Mouse (Mus musculus) forebrain, embryonic 15.5 days (tissue): ENCODE measurements around the gene Gm5294. TPM values are rescaled to one million over a fixed set of nuclear protein-coding genes. Genes with fewer than 3 reads are reported as not detected.

Experiments
- ATAC-seq: fragments of 200-750 bp; cut with Nextera tagmentation; replicated peaks from 2 replicates; pipeline ENCODE4 v1.8.0; 2017; ENCODE audit warnings: mild to moderate bottlenecking, moderate TSS enrichment, moderate library complexity
- H3K27ac ChIP-seq: fragments of 300-500 bp; sonication (generic); replicated peaks from 2 replicates; pipeline ENCODE4 v1.5.1; 2015; ENCODE audit warnings: mild to moderate bottlenecking, inconsistent platforms
- H3K27me3 ChIP-seq: fragments of 300-500 bp; sonication (generic); 2 replicates; pipeline ENCODE4 v1.6.1; 2015; ENCODE audit warnings: inconsistent platforms
- H3K36me3 ChIP-seq: fragments of 300-500 bp; sonication (generic); 2 replicates; pipeline ENCODE4 v1.6.1; 2015; ENCODE audit warnings: mild to moderate bottlenecking, inconsistent platforms
- H3K4me1 ChIP-seq: fragments of 300-500 bp; sonication (generic); 2 replicates; pipeline ENCODE4 v1.6.1; 2015; ENCODE audit warnings: inconsistent platforms
- H3K4me2 ChIP-seq: fragments of 300-500 bp; sonication (generic); replicated peaks from 2 replicates; pipeline ENCODE4 v1.6.1; 2015; ENCODE audit warnings: mild to moderate bottlenecking, inconsistent platforms
- H3K4me3 ChIP-seq: fragments of 300-500 bp; sonication (generic); 2 replicates; pipeline ENCODE4 v1.5.1; 2015; ENCODE audit warnings: mild to moderate bottlenecking, inconsistent platforms
- H3K9ac ChIP-seq: fragments of 300-500 bp; sonication (generic); replicated peaks from 2 replicates; pipeline ENCODE4 v1.6.1; 2015; ENCODE audit warnings: mild to moderate bottlenecking, inconsistent platforms
- H3K9me3 ChIP-seq: fragments of 300-500 bp; sonication (generic); 2 replicates; pipeline ENCODE4 v1.6.1; 2016; ENCODE audit warnings: inconsistent platforms
- WGBS: fragments of 180-500 bp; shearing (Covaris S2); methylation state at CpG from one replicate; pipeline ENCODE4 v1.1.7; 2015; ENCODE audit warnings: mixed read lengths; 5-methylcytosine and 5-hydroxymethylcytosine counted together
- polyA plus RNA-seq: library from polyadenylated mRNA; unstranded; fragments of >200 nt; fragmentation: Nextera tagmentation; extraction: Ambion mirVana; gene quantifications from 2 replicates; pipeline ENCODE4 v1.2.1, GENCODE M21; 2015

Gm5294 gene
- not detected in 2 replicates for polyA plus RNA-seq

DNA sequence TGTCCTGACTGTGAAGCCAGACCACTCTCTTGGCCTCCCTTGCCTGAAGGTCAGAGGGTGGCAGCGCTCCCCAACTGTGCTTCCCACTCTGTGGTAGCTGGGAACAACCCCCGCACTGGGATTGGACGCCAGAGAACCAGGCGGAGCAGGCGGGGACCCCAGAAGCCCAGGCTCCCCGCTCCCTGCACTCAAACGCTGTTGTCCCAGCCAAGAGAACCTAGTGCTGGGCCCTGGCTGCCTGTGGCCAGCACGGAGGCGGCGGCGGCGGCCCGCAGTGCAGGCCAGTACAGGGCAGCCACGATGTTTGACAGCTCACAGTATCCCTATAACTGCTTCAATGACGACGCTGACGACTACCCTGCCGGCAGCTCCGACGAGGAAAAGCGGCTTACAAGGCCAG is at the start of gene Gm5294:
Gm5294 (plus strand) TSS at position 301 of the 400 bp plus-strand sequence.
- 9% methylated on average over 21 of the region's 21 CpGs for WGBS
- Histone ChIP-seq H3K4me3 (peak within 1 kb of the TSS; percentile 25), H3K4me2 (peak within 1 kb of the TSS; percentile 37), H3K9me3 (no peaks in the 10 kb centered on the region), H3K27ac (no peak within 1 kb of the TSS), H3K36me3 (no peaks in the 10 kb centered on the region), H3K9ac (0 out of 2 replicates have a peak within 1 kb of the TSS, but pooled peaks have one; percentile 2), H3K27me3 (peaks cover 46% of the 10 kb centered on the region), H3K4me1 (peaks cover 8% of the 10 kb centered on the region)
- ATAC-seq = no peak

DNA sequence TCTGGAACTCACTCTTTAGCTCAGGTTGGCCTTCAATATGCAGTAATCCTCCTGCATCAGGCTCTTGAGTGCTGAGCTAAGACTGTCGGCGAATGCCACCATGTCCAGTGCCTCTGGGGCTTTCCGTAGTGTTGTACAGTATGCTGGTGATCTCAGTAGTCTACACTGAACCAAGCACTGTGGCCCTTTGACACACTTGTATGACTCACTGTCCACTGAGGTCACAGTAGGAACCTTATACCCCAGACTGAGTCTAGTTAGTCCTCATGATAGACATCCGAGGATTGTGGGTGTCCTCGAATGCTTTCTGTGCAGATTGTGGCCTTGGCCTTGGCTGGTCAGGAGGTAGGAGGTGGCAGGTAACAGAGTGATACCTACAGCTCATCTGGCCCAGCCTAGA is 44.8 kb upstream of the Gm5294 start:
- no peaks in the 10 kb centered on the region for H3K27me3 ChIP-seq
- no peaks in the 10 kb centered on the region for H3K9me3 ChIP-seq
- ATAC-seq = no peak
- H3K4me1 ChIP-seq = peaks cover 16% of the 10 kb centered on the region
- 93% methylated on average over 5 of the region's 5 CpGs for WGBS
- H3K9ac ChIP-seq = no peak overlapping the region
- H3K36me3 ChIP-seq = peaks cover 38% of the 10 kb centered on the region
- H3K4me3 ChIP-seq = no peak overlapping the region
- no peak overlapping the region for H3K4me2 ChIP-seq
- H3K27ac ChIP-seq = no peak overlapping the region

DNA sequence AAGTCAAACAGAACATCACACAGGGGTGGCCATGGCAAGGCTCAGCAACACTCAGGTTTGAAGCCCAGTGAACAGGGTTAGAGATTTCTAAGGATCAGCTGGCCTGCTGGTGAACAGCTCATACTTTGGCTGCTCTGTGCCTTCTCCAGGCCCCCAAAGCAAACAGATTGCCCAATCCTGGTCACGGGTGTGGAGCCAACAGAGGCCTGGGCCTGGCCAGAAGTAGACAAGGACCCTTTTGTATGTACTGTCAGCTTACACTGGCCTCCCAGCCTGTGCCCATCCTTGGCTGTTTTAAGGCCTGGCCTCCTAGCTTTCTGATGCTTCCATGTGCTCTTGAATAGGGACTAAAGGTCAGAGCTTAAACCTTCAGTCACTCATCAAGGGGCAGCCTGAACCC is 43.5 kb upstream of the Gm5294 start:
- 61% methylated on average over 1 of the region's 1 CpGs for WGBS

DNA sequence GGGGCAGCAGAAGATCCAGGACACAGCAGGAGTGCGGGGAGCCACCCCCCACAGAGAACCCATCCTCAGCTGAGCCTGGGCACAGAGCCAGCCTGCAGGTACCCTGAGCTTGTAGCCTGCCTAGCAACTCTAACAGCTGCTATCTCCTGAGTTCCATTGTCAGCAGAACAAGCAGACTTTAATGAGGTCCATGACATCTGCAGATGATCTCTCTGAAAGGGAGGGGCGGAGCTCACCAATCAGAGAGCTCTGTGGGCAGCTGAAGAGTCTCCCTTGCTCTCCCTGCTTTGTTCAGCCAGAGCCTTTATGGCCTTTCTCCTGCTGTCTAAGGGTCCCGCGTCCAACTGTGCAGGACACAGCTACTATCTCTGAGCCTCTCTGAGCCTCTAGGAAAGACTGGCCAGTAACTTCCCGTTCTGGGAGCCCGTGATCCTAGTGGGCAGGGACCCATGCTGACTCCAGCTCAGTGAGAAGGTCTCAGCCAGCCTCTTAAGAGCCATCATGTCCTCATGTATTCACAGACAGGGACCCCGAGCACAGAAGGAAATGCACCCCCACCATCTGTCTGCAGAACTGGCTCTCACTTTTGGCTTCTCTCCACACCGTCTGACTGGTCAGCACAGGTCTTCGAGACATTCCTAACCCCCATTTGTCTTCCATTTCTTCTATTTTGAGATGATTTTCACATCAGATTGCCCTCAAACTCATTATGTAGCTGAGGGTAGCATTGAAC is 41.0 kb upstream of the Gm5294 start:
- peak overlapping the region; percentile 79 for H3K27ac ChIP-seq
- no peak overlapping the region for H3K4me2 ChIP-seq
- H3K27me3 ChIP-seq = no peaks in the 10 kb centered on the region
- peak; percentile 60 for ATAC-seq
- 48% methylated on average over 9 of the region's 9 CpGs for WGBS
- no peak overlapping the region for H3K4me3 ChIP-seq
- H3K36me3 ChIP-seq = peaks cover 18% of the 10 kb centered on the region; the same call in 1 of the 2 replicates
- no peaks in the 10 kb centered on the region for H3K9me3 ChIP-seq
- peaks cover 25% of the 10 kb centered on the region for H3K4me1 ChIP-seq
- H3K9ac ChIP-seq = no peak overlapping the region

More for the DNA sequence above, 43.5 kb upstream of the Gm5294 start:
- Histone ChIP-seq H3K4me3 (no peak overlapping the region), H3K27ac (no peak overlapping the region), H3K9ac (no peak overlapping the region), H3K27me3 (no peaks in the 10 kb centered on the region), H3K36me3 (peaks cover 32% of the 10 kb centered on the region), H3K9me3 (no peaks in the 10 kb centered on the region), H3K4me1 (peaks cover 16% of the 10 kb centered on the region), H3K4me2 (no peak overlapping the region)
- no peak for ATAC-seq

DNA sequence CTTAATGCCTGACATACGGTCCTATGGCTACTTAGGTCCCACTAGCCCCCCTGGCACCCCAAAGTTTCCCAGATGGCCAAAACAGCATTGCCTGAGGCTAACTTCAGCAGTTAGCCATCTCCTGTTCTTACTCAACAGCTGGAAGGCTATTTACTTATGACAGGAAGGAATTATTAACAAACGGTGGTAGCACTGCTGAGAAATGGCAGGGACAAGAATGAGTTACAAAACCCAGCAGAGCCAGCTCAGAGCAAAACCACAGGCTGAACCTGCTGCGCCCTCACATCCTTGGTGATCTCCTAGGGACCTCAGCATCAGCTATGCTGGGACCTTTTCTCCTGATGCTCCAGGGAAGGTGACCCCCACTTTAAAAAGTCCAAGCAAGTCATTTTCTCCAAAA is 40.2 kb upstream of the Gm5294 start:
- Histone ChIP-seq H3K9ac (no peak overlapping the region), H3K4me1 (peaks cover 25% of the 10 kb centered on the region), H3K9me3 (no peaks in the 10 kb centered on the region), H3K4me3 (no peak overlapping the region), H3K27ac (peak overlapping the region; percentile 79; the same call in 1 of the 2 replicates), H3K36me3 (peaks cover 18% of the 10 kb centered on the region; the same call in 1 of the 2 replicates), H3K27me3 (no peaks in the 10 kb centered on the region), H3K4me2 (no peak overlapping the region)
- WGBS = 89% methylated on average over 3 of the region's 3 CpGs
- ATAC-seq = no peak

DNA sequence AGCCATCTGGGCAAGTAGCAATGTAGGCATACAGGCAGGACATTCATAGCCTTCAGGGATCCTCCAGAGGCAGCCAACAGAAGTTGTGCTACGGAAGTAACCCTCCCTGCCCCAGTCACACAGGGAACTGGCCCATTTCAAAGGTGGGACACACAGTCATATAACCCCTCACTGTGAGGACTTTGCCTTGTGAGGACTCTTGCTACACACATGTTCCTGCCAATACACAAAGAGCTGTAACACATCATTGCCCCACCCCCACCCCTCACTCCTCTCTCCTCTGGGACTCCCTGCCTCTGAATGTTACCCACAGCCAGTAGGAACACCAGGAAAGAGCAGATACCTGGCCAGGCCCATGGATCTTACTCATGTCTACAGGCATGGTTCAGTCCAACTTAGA is 37.2 kb upstream of the Gm5294 start:
- WGBS = 100% methylated on average over 1 of the region's 1 CpGs
- no peaks in the 10 kb centered on the region for H3K9me3 ChIP-seq
- peaks cover 8% of the 10 kb centered on the region; the same call in 1 of the 2 replicates for H3K36me3 ChIP-seq
- H3K4me1 ChIP-seq = peaks cover 25% of the 10 kb centered on the region
- no peak overlapping the region for H3K9ac ChIP-seq
- no peaks in the 10 kb centered on the region for H3K27me3 ChIP-seq
- peak overlapping the region; percentile 53 for H3K27ac ChIP-seq
- H3K4me3 ChIP-seq = no peak overlapping the region
- no peak for ATAC-seq
- H3K4me2 ChIP-seq = no peak overlapping the region

DNA sequence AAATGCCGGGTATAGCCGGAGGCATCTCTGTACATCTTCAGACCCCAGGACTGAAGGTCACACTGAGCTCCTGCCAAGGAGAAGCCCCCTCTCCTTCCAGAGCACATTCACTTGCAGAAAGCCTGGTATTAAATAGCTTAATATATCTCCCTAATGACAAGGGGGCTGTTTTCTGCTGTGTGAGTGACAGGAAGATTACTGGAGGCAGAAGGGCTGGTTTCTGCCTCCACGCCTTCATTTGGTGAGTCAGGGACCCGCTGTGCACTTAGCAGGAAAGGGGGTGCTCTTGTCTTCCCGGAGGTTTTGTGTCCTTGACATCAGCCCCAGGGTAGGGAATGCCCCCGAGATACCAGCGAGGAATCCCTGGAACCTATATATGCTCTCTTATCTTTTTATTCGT is 36.7 kb upstream of the Gm5294 start:
- WGBS = 74% methylated on average over 8 of the region's 8 CpGs
- peak overlapping the region; percentile 53 for H3K27ac ChIP-seq
- 0 out of 2 replicates have a peak, but pooled peaks have one; percentile 11 for ATAC-seq
- H3K4me3 ChIP-seq = no peak overlapping the region
- no peaks in the 10 kb centered on the region for H3K27me3 ChIP-seq
- no peak overlapping the region for H3K4me2 ChIP-seq
- H3K9ac ChIP-seq = no peak overlapping the region
- peaks cover 8% of the 10 kb centered on the region; the same call in 1 of the 2 replicates for H3K36me3 ChIP-seq
- peaks cover 27% of the 10 kb centered on the region for H3K4me1 ChIP-seq
- no peaks in the 10 kb centered on the region for H3K9me3 ChIP-seq

DNA sequence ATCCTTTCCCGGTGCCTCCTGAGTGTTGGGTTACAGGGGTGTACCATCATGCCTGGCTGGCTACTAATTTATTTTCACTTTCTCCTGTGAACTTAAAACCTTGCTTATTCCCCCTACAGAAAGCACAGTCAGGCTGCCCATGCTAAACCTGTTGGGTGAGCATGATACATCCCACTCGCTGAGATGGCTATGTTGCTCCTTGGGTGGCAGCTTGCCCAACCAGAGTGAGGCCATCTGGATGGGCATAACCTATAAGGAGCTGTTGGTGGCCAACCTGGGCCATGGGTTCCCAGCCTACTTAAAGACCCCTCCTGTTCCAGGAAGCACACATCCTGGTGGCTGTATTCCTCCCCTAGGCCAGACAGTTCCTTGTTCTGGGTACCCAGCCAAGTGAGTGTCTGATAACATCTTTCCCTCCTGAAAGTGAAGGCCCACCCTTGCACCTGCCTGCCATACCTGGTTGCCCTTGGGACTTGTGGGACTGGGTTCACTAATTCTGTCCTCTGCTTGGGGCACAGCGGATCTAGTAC is 33.8 kb upstream of the Gm5294 start:
- no peak overlapping the region for H3K4me2 ChIP-seq
- WGBS = 95% methylated on average over 3 of the region's 3 CpGs
- no peak overlapping the region for H3K27ac ChIP-seq
- H3K4me3 ChIP-seq = no peak overlapping the region
- H3K36me3 ChIP-seq = peaks cover 8% of the 10 kb centered on the region; the same call in 1 of the 2 replicates
- H3K27me3 ChIP-seq = no peaks in the 10 kb centered on the region
- no peaks in the 10 kb centered on the region for H3K9me3 ChIP-seq
- H3K9ac ChIP-seq = no peak overlapping the region
- H3K4me1 ChIP-seq = peaks cover 19% of the 10 kb centered on the region; the same call in 1 of the 2 replicates
- no peak for ATAC-seq

DNA sequence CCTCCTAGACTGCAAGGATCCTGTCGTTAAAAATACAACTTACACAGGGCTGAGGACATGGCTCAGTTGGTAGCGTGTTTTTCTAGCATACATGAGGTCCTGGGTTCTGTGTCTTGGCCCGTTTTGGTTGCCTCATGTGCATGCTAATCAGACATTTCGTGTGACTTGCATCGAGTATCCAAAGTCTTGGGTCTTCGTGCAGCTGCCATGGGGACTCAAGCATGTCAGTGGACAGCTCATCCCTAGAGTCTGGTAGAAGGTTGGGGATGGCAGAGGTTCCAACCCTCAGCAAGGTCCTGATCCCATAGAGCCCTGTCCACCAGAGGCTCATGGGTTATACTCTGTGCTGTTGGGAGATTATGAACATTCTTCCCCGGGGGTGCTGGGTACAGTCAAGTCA is 32.2 kb upstream of the Gm5294 start:
- Histone ChIP-seq H3K36me3 (peaks cover 15% of the 10 kb centered on the region; the same call in 1 of the 2 replicates), H3K4me2 (no peak overlapping the region), H3K4me1 (peaks cover 14% of the 10 kb centered on the region; the same call in 1 of the 2 replicates), H3K27me3 (no peaks in the 10 kb centered on the region), H3K4me3 (no peak overlapping the region), H3K9me3 (no peaks in the 10 kb centered on the region), H3K27ac (no peak overlapping the region), H3K9ac (no peak overlapping the region)
- no peak for ATAC-seq
- WGBS = 96% methylated on average over 7 of the region's 7 CpGs

DNA sequence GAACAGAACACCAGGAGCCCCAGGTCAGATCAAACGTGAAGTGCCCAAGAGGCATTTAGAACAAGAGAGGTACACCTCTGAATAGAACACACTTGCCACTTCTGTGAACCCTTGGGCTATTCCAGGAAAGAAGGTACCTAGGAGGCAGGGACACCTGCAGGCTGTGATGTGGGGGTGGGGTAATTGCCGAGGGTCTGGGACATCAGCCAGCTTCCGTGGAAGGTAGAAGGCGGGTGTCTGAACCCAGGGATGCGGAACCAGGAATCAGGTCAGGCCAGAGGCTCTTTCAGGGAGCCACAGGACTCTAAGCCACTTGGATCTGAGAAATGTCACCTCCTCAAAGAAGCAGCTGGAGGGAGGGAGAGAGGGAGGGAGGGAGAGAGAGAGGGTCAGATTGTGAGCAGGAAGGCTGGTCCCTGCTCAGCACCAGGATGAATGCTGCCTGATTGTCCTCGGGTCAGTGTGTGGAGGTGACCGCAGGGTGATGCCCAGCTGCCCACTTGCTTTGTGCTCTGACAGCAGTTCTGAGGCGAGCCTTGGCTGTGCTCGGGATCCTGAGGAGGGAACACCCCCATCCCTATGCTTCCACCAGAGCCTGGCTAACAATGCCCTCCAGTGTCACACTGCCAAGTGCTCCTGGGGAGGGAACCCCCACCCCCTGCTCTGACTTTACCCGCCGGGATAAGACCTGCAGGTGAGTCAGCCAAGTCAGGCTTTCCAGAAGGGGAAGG is 31.2 kb upstream of the Gm5294 start:
- no peak overlapping the region for H3K4me3 ChIP-seq
- H3K36me3 ChIP-seq = peaks cover 24% of the 10 kb centered on the region

DNA sequence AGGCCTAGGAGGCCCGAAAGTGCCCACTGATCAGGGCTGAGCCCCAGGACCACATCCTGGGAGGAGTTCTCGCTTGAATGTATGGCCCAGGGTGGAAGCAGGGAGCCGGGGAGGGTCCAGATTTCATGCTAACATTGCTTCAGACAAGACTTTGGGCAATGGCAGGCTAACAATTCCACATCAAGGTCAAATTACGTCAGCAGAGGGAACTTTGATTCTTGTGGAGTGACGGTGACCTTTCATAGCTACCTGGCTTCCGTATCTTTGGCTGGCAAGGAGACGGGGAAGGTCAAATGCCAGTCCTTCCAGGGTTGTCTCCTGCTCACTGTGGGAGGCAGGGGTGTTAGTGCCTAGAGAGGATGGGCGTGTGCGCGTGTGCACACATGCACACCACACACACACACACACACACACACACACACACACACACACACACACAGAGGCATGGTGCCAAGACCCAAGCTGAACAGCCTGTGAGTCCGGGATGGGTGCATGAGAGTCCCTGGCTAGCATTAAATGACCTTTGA is 28.9 kb upstream of the Gm5294 start:
- peaks cover 47% of the 10 kb centered on the region for H3K36me3 ChIP-seq
- no peak for ATAC-seq

More for the DNA sequence above, 31.2 kb upstream of the Gm5294 start:
- no peak overlapping the region for H3K27ac ChIP-seq
- peaks cover 10% of the 10 kb centered on the region; the same call in 1 of the 2 replicates for H3K4me1 ChIP-seq
- no peaks in the 10 kb centered on the region for H3K9me3 ChIP-seq
- H3K4me2 ChIP-seq = no peak overlapping the region
- ATAC-seq = no peak
- H3K9ac ChIP-seq = no peak overlapping the region
- no peaks in the 10 kb centered on the region for H3K27me3 ChIP-seq
- 45% methylated on average over 11 of the region's 11 CpGs for WGBS

More for the DNA sequence above, 28.9 kb upstream of the Gm5294 start:
- Histone ChIP-seq H3K9me3 (no peaks in the 10 kb centered on the region), H3K4me1 (peaks cover 10% of the 10 kb centered on the region; the same call in 1 of the 2 replicates), H3K4me3 (no peak overlapping the region), H3K27me3 (no peaks in the 10 kb centered on the region), H3K9ac (no peak overlapping the region), H3K27ac (no peak overlapping the region), H3K4me2 (no peak overlapping the region)
- WGBS = 90% methylated on average over 11 of the region's 11 CpGs
